ENCODE assay signal across 8 mouse cellular contexts in genomic region chr14:121422664-121423340, GRCm38 (mm10). TPM values are rescaled to one million over a fixed set of nuclear protein-coding genes. Genes with fewer than 3 reads are reported as not detected.
DNase-seq lines count a peak whose midpoint lies in the region; ATAC-seq and TF ChIP-seq lines count a peak whose summit lies in the region.

No protein-coding gene starts in this region.

- 0 out of 2 replicates have a peak overlapping the region, but pooled peaks have one; percentile 40 for H3K27ac ChIP-seq in forebrain, embryonic 10.5 days
- no peak overlapping the region for H3K27ac ChIP-seq in forebrain, postnatal 0 days (ENCODE audit: low read depth, low read length)
- no peak overlapping the region for H3K27ac ChIP-seq in hindbrain, embryonic 11.5 days (ENCODE audit: low read depth, low read length)

- no peak overlapping the region for H3K9ac ChIP-seq in forebrain, postnatal 0 days
- no peak overlapping the region for H3K9ac ChIP-seq in hindbrain, embryonic 11.5 days (ENCODE audit: low read depth, low read length)

- no peak overlapping the region for H3K4me3 ChIP-seq in forebrain, embryonic 10.5 days
- no peak overlapping the region for H3K4me3 ChIP-seq in forebrain, postnatal 0 days (ENCODE audit: low read depth, low read length)
- H3K4me3 ChIP-seq in hindbrain, embryonic 11.5 days (ENCODE audit: low read depth, low read length), result no peak overlapping the region

- no peak for ATAC-seq in forebrain, postnatal 0 days
- ATAC-seq in erythroid progenitor cell, adult 5-6 weeks (replicated peaks; ENCODE audit: low FRiP score, poor library complexity, severe bottlenecking), result peak; percentile 88
- ATAC-seq in hindbrain, embryonic 11.5 days (ENCODE audit: low FRiP score), result no peak

- WGBS in forebrain, embryonic 10.5 days, result 77% methylated on average over 4 of the region's 4 CpGs
- WGBS in forebrain, postnatal 0 days, result 82% methylated on average over 4 of the region's 4 CpGs
- WGBS in hindbrain, embryonic 11.5 days, result 67% methylated on average over 4 of the region's 4 CpGs

- H3K27me3 ChIP-seq in forebrain, embryonic 10.5 days (ENCODE audit: poor library complexity, severe bottlenecking), result no peaks in the 10 kb centered on the region
- H3K27me3 ChIP-seq in forebrain, postnatal 0 days (ENCODE audit: insufficient read depth, low read length), result no peaks in the 10 kb centered on the region
- H3K27me3 ChIP-seq in hindbrain, embryonic 11.5 days (ENCODE audit: control insufficient read depth, insufficient read depth, low read length), result no peaks in the 10 kb centered on the region

- peaks cover 11% of the 10 kb centered on the region; the same call in 1 of the 2 replicates for H3K4me1 ChIP-seq in forebrain, embryonic 10.5 days
- H3K4me1 ChIP-seq in forebrain, postnatal 0 days (ENCODE audit: insufficient read depth), result no peaks in the 10 kb centered on the region
- H3K4me1 ChIP-seq in hindbrain, embryonic 11.5 days (replicated peaks; ENCODE audit: control insufficient read depth, insufficient read depth, low read length), result no peaks in the 10 kb centered on the region

- DNase-seq in forebrain, embryonic 10.5 days (ENCODE audit: extremely low spot score, low spot score), result no peak
- no peak for DNase-seq in forebrain, postnatal 0 days
- DNase-seq in liver, result peak; percentile 74
- peak; percentile 60 for DNase-seq in naive thymus-derived CD4-positive, alpha-beta T cell, adult 2 months (ENCODE audit: low read depth)
- no peak for DNase-seq in cerebellum, adult 8-10 months
- DNase-seq in cerebellum, postnatal 25 days, result no peak
- DNase-seq in hindbrain, embryonic 11.5 days (ENCODE audit: low spot score), result no peak

- H3K4me2 ChIP-seq in forebrain, postnatal 0 days (ENCODE audit: low read depth), result no peak overlapping the region
- no peak overlapping the region for H3K4me2 ChIP-seq in hindbrain, embryonic 11.5 days (replicated peaks; ENCODE audit: low read depth, low read length)

- TF ChIP-seq CTCF in forebrain, postnatal 0 days (IDR thresholded peaks at IDR 0.05; ENCODE audit: low read depth), result no peak

- H3K36me3 ChIP-seq in forebrain, embryonic 10.5 days (replicated peaks), result no peaks in the 10 kb centered on the region
- H3K36me3 ChIP-seq in forebrain, postnatal 0 days (ENCODE audit: insufficient read depth), result no peaks in the 10 kb centered on the region
- H3K36me3 ChIP-seq in hindbrain, embryonic 11.5 days (ENCODE audit: control insufficient read depth, insufficient read depth, low read length), result no peaks in the 10 kb centered on the region

- peaks cover 7% of the 10 kb centered on the region; the same call in 1 of the 2 replicates for H3K9me3 ChIP-seq in forebrain, embryonic 10.5 days
- no peaks in the 10 kb centered on the region for H3K9me3 ChIP-seq in forebrain, postnatal 0 days (ENCODE audit: low read length)
- H3K9me3 ChIP-seq in hindbrain, embryonic 11.5 days (ENCODE audit: control insufficient read depth, low read length), result no peaks in the 10 kb centered on the region

RNA-seq across cellular contexts. Expression of gene Stk24, which starts 43.0 kb away (rescaled TPM):
- polyA plus RNA-seq in forebrain, embryonic 10.5 days (2016; fragmentation: Nextera tagmentation; extraction: Ambion mirVana), result 38.4 and 43.4 TPM in 2 replicates
- total RNA-seq in forebrain, postnatal 0 days (2014; rRNA removed), result 27.5 and 34.0 TPM in 2 replicates
- 13.2 and 15.3 TPM in 2 replicates for polyA plus RNA-seq in forebrain, postnatal 0 days (2015; fragmentation: Nextera tagmentation; extraction: Ambion mirVana)
- 99.5 and 101 TPM in 2 replicates for total RNA-seq in erythroid progenitor cell, adult 5-6 weeks (2015; ENCODE audit: low replicate concordance)
- total RNA-seq in erythroid progenitor cell, adult 5-6 weeks (2017; ENCODE audit: low replicate concordance), result 62.0 and 77.4 TPM in 2 replicates
- 33.3 and 37.2 TPM in 2 replicates for polyA plus RNA-seq in hindbrain, embryonic 11.5 days (2014; fragmentation: Nextera tagmentation; extraction: Ambion mirVana)

Comparison
In these comparisons a context has a peak if more than half of its experiments do, and no peak if none do; other contexts are left out.
1. DNase-seq: peak in liver (single experiment) and naive thymus-derived CD4-positive, alpha-beta T cell, adult 2 months (single experiment); none in forebrain, embryonic 10.5 days (single experiment), forebrain, postnatal 0 days (single experiment), cerebellum, adult 8-10 months (single experiment), cerebellum, postnatal 25 days (0 of 2) and hindbrain, embryonic 11.5 days (single experiment).